Mouse (Mus musculus): ENCODE data around the gene Ccdc187. TPM values are rescaled to one million over a fixed set of nuclear protein-coding genes. Genes with fewer than 3 reads are reported as not detected.
A peak's percentile ranks its signal among the peaks of the same experiment; 100 is the strongest.

The Ccdc187 gene
- total RNA-seq, 4 experiments from 2014 or later: 0.08 to 0.17 (median 0.14) TPM

DNA sequence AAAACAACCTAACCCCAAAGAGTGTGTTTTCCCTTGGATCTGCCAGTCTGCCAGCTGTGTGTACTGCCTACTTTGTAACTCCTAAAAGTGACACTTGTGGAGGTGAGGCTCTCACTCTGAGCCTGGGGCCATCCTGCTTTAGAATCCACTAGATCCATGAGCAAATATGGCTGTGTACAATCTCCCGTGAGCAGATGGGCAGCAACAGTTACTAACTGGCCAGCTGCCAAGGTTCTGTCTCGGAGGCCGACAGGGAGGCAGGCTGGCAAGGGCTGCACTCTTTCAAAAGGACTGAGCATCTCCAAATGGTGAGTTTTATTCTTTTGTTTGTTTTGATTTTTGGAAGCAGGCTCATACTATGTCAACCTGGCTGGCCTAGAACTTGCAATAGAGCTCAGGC lies 79.8 kb downstream of the Ccdc187 start:
- no peak for DNase-seq (ENCODE audit: low spot score)

- no peak for DNase-seq (ENCODE audit: low spot score)
Observed at GRCm38 (mm10) chr2:26209566-26209965, 84.8 kb downstream of the Ccdc187 start.

- peak; percentile 54 for DNase-seq (ENCODE audit: low spot score)
Observed at GRCm38 (mm10) chr2:26208126-26208789, 86.1 kb downstream of the Ccdc187 start, which contains the start of gene Lhx3. TSS of gene Lhx3 (minus strand) at chr2:26208289.

DNA sequence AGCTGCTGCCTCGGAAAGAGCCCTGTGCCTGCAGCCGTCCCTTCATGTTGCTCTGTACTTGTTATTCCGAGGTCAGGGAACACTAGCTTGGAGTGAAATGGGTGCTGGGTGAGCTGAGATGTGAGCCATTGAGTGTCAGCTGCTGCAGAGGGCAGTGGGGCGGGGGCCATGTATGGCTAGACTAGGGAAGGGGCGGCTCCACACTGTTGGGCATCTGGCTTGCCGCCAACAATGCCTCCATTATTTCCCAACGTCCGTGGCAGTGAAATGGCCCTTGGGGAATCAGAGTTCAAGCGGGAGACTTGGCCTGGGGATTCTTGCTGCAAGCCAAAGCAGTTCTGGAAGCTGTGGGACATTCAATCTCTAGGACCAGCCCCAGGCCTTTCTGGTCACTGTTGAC lies 86.8 kb downstream of the Ccdc187 start:
- DNase-seq (ENCODE audit: low spot score): no peak

DNA sequence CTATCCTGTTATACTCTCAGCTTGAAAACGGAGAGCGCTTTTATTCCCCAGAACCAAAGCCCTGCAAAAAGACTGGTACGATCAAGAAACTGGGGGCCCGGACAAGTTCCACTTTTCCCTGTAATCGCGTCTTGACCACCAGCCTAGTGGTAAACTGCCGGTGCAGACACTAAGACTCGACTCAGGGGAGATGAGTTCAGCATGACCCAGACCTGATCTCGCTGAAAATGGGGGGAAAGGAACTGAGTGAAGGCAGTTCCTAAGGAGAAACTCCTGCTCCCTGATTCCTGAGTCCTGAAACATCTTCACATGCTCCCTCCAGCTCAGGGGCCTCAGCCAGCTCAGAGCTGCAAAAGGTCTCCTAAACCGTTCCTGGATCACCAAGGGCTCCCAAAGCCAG lies 88.6 kb downstream of the Ccdc187 start:
- DNase-seq (ENCODE audit: low spot score): no peak

DNA sequence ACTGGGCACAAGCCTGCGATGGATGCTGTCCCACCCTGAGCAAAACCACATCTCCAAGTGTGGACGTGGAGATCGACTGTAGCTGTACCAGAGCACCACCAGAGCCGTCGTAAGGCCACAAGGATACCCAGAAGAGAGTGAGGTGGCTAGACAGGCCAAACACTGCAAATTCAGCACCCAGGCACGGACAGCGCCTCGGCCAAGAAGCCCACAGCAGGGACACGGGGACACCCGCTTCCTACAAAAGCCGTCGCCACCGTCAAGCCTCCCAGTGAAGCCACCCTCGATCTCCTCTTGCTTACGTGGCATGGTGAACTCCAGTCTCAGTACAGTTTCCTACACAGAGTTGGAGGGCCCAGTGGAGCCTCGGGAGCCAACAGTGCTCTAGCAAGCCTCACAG lies 89.2 kb downstream of the Ccdc187 start:
- no peak for DNase-seq (ENCODE audit: low spot score)

GRCm38 (mm10) chr2:26202849-26203475 lies 91.4 kb downstream of the Ccdc187 start:
- no peak for DNase-seq (ENCODE audit: low spot score)

GRCm38 (mm10) chr2:26201926-26202848 lies 92.2 kb downstream of the Ccdc187 start:
- DNase-seq (ENCODE audit: low spot score): no peak

DNA sequence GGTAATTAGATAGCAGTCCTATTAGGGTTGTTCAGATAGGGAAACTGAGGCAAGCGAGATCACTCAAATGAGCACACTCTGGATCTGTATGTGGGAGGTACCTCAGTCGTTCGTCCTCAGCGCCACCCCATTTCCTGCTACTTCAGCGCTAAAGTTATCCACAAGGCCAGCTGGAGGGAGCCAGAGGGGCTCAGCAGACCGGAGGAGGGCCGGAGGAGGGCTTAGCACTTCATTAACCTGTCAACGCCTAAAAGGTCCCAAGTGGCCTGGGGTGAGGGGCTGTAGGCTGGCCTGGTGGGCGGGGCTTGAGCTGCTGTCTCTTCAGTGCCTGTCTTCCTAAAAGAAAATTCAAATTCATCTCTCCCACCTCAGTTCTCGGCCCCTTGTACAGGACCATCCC lies 95.9 kb downstream of the Ccdc187 start:
- no peak for DNase-seq (ENCODE audit: low spot score)

DNA sequence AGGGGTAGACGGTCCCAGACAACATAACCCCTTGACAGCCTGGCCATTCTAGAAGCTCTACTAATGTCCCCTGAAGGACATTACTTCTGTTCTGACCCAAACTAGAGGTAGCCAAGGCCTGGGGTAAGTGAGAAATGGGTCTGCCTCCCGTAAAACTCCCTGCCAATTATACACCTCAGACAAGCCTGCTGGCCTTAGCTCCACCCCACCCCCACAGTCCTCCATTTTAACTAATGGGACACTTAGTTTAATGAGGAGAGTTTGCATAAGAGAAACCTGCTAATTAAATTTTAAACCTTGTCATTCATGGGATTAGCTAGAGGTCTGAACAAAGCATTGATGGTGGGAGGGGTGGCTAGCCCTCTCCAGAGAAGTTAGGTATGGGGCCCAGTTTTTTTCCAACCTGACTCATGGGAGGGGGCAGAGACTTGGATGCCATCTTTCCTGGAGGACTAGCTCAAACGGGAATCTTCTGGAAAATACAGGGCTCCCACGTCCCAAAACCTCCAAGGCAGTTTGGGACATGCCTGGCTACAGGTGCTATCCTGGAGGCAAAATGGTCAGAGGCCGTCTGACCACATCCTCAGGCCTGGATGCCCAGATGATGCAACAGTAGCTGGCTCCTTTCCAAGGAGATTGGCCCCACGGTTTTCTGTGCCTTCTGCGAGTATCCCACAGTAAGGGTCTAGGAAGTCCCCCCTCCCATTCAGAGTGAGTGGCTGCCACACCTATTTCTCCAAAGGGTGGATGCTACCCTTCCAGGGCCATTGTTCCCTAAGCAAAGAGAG lies 99.6 kb downstream of the Ccdc187 start:
- no peak for DNase-seq (ENCODE audit: low spot score)

Other genes starting within 250 kb of the Ccdc187 start
- gene Nacc2, start 171.3 kb downstream of the Ccdc187 start, total RNA-seq (2022): 10 to 100 TPM; 27.6 to 44.2 (median 31.7) TPM
- gene Lhx3, start 86.3 kb downstream of the Ccdc187 start, total RNA-seq (2022): not detected
- gene Qsox2, start 57.0 kb downstream of the Ccdc187 start, total RNA-seq (2022): 10 to 100 TPM; 13.4 to 20.0 (median 15.9) TPM
- 100 to 1,000 TPM; 188 to 246 (median 219) TPM for gene Gpsm1, start 21.0 kb upstream of the Ccdc187 start, total RNA-seq (2022)
- 10 to 100 TPM; 22.4 to 26.2 (median 25.4) TPM for gene Dnlz, start 57.6 kb upstream of the Ccdc187 start, total RNA-seq (2022)
- gene Card9, start 66.4 kb upstream of the Ccdc187 start, total RNA-seq (2022): 1 to 10 TPM in 3 of 4 experiments, under 1 TPM in 1; 0.54 to 2.2 (median 1.7) TPM
- 10 to 100 TPM in 2 of 4 experiments, 1 to 10 TPM in 2; 6.4 to 13.1 (median 8.6) TPM for gene Snapc4, start 86.1 kb upstream of the Ccdc187 start, total RNA-seq (2022)
- gene Entr1, start 94.8 kb upstream of the Ccdc187 start, total RNA-seq (2022): 10 to 100 TPM; 38.1 to 49.7 (median 44.6) TPM
- gene Pmpca, start 94.8 kb upstream of the Ccdc187 start, total RNA-seq (2022): 100 to 1,000 TPM; 137 to 173 (median 153) TPM
- 10 to 100 TPM; 14.9 to 19.2 (median 15.8) TPM for gene Inpp5e, start 114.6 kb upstream of the Ccdc187 start, total RNA-seq (2022)
- gene Sec16a, start 150.7 kb upstream of the Ccdc187 start, total RNA-seq (2022): 10 to 100 TPM; 40.7 to 45.7 (median 41.7) TPM
- 10 to 100 TPM; 22.2 to 36.5 (median 29.1) TPM for gene Notch1, start 222.1 kb upstream of the Ccdc187 start, total RNA-seq (2022)